Mouse (Mus musculus) limb, embryonic 10.5 days (tissue): Measurements from ENCODE around the gene Rap1gap2. TPM values are rescaled to one million over a fixed set of nuclear protein-coding genes. Genes with fewer than 3 reads are reported as not detected.

Source experiments
- DNase-seq: peaks from one replicate; pipeline ENCODE4 v3.0.0-alpha.2; 2017; ENCODE audit warnings: low spot score
- H3K27ac ChIP-seq: fragments of 300-500 bp; sonication (generic); 2 replicates; pipeline ENCODE4 v1.5.1; 2016; ENCODE audit warnings: mild to moderate bottlenecking
- H3K27me3 ChIP-seq: fragments of 300-500 bp; sonication (generic); 2 replicates; pipeline ENCODE4 v1.6.1; 2016; ENCODE audit warnings: low read depth, mild to moderate bottlenecking; ENCODE audit not compliant: poor library complexity, severe bottlenecking
- H3K36me3 ChIP-seq: fragments of 300-500 bp; sonication (generic); 2 replicates; pipeline ENCODE4 v1.6.1; 2016; ENCODE audit warnings: mild to moderate bottlenecking, moderate library complexity
- H3K4me1 ChIP-seq: fragments of 300-500 bp; sonication (generic); 2 replicates; pipeline ENCODE4 v1.6.1; 2016
- H3K4me3 ChIP-seq: fragments of 300-500 bp; sonication (generic); 2 replicates; pipeline ENCODE4 v1.5.1; 2016; ENCODE audit warnings: mild to moderate bottlenecking, moderate library complexity
- H3K9me3 ChIP-seq: fragments of 300-500 bp; sonication (generic); replicated peaks from 2 replicates; pipeline ENCODE4 v1.6.1; 2016; ENCODE audit warnings: mild to moderate bottlenecking
- WGBS: fragments of 180-500 bp; shearing (Covaris S2); methylation state at CpG from one replicate; pipeline ENCODE4 v1.1.7; 2016; 5-methylcytosine and 5-hydroxymethylcytosine counted together
- polyA plus RNA-seq: library from polyadenylated mRNA; unstranded; fragments of >200 nt; fragmentation: Nextera tagmentation; extraction: Ambion mirVana; gene quantifications from 2 replicates; pipeline ENCODE4 v1.2.1, GENCODE M21; 2016

Gene Rap1gap2
- polyA plus RNA-seq, 1 experiment from 2014 or later = 0.34 TPM

DNA sequence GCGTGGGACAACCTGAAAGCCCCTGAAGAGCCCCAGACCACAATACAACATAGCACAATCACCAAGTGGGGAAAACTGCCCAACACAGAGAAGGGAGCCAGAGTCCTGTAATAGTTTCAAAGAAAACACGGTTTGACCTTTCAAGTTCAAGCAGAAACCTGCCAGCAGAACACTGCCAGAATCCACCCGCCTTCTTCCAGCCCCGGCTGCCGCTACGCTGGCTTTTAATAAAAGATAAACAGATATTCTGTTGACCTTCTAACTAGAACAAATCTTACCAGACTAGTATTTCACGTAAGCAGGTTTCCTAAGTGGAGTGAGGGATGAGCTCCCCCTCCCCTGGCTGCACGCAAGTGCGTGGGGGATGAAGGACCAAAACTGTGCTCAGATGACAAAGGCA lies 225.0 kb downstream of the Rap1gap2 start:
- DNase-seq = no peak

GRCm38 (mm10) chr11:74379166-74379873 lies 231.4 kb downstream of the Rap1gap2 start:
- 73% methylated on average over 4 of the region's 4 CpGs for WGBS
- Histone ChIP-seq H3K4me3 (no peak overlapping the region), H3K4me1 (peaks cover 5% of the 10 kb centered on the region; the same call in 1 of the 2 replicates), H3K9me3 (no peaks in the 10 kb centered on the region), H3K27me3 (no peaks in the 10 kb centered on the region), H3K27ac (no peak overlapping the region), H3K36me3 (no peaks in the 10 kb centered on the region)
- DNase-seq = no peak

More for the DNA sequence above, 225.0 kb downstream of the Rap1gap2 start:
- no peak overlapping the region for H3K27ac ChIP-seq
- no peaks in the 10 kb centered on the region for H3K27me3 ChIP-seq
- H3K4me1 ChIP-seq = peaks cover 6% of the 10 kb centered on the region; the same call in 1 of the 2 replicates
- H3K9me3 ChIP-seq = no peaks in the 10 kb centered on the region
- WGBS = 91% methylated on average over 9 of the region's 9 CpGs
- H3K4me3 ChIP-seq = no peak overlapping the region
- H3K36me3 ChIP-seq = no peaks in the 10 kb centered on the region

DNA sequence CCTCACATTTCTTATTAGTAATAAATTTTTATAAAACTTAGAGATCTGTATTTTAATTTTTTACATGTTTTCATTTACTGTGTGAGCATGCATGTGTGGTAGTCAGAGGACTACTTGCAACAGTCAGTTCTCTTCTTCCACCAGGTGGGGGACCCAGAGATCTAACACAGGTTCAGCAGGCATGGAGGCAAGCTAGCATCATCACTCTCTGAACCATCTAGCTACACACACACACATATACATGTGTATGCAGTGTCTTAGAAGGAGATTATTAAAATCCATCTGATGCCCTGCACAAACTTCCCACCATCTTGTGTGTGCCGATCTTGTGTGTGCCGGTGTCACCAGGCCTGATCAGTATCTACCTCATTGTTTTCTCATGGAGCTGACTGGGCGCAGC lies 233.9 kb downstream of the Rap1gap2 start:
- Histone ChIP-seq H3K4me3 (no peak overlapping the region), H3K4me1 (peaks cover 5% of the 10 kb centered on the region; the same call in 1 of the 2 replicates), H3K9me3 (no peaks in the 10 kb centered on the region), H3K36me3 (no peaks in the 10 kb centered on the region), H3K27me3 (no peaks in the 10 kb centered on the region), H3K27ac (no peak overlapping the region)
- WGBS = 82% methylated on average over 3 of the region's 3 CpGs
- DNase-seq = peak; percentile 37

GRCm38 (mm10) chr11:74371393-74372100 lies 239.2 kb downstream of the Rap1gap2 start:
- 18% methylated on average over 22 of the region's 22 CpGs for WGBS
- DNase-seq = peak; percentile 88
- H3K4me3 ChIP-seq = no peak overlapping the region
- H3K4me1 ChIP-seq = no peaks in the 10 kb centered on the region
- no peaks in the 10 kb centered on the region for H3K36me3 ChIP-seq
- no peak overlapping the region for H3K27ac ChIP-seq
- no peaks in the 10 kb centered on the region for H3K9me3 ChIP-seq
- H3K27me3 ChIP-seq = peaks cover 5% of the 10 kb centered on the region; the same call in 1 of the 2 replicates

DNA sequence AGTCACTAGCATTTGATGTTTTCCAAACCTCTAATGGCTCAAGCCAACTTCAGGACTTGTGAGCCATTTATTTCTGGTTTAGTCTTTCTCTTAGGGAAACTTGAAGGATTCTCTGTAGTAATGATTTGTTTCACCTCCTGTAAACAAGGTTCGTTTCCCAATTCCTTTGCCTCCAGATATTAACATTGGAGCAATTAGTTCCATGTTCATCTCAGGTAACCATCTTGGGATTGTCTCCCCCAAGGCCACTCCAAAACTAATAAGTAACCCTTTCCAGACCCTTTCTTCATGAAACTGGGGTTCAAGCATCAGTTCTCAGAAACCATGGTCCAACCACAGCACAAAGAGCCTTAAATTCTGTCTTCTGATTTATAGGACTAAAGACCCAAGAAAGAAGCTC lies 248.9 kb downstream of the Rap1gap2 start, which contains the start of gene Olfr412:
Olfr412 (plus strand) TSS at position 301 of the 400 bp plus-strand sequence.
- DNase-seq = no peak
- H3K4me1 ChIP-seq = no peaks in the 10 kb centered on the region
- WGBS = 82% methylated on average over 1 of the region's 1 CpGs
- H3K4me3 ChIP-seq = no peak within 1 kb of the TSS
- H3K27ac ChIP-seq = no peak within 1 kb of the TSS
- H3K9me3 ChIP-seq = no peaks in the 10 kb centered on the region
- no peaks in the 10 kb centered on the region for H3K36me3 ChIP-seq
- H3K27me3 ChIP-seq = no peaks in the 10 kb centered on the region

- H3K27ac ChIP-seq = no peak within 1 kb of the TSS
- WGBS = 86% methylated on average over 3 of the region's 3 CpGs
- H3K4me3 ChIP-seq = no peak within 1 kb of the TSS
- H3K9me3 ChIP-seq = no peaks in the 10 kb centered on the region
- no peak for DNase-seq
- H3K27me3 ChIP-seq = no peaks in the 10 kb centered on the region
- no peaks in the 10 kb centered on the region for H3K4me1 ChIP-seq
- no peaks in the 10 kb centered on the region for H3K36me3 ChIP-seq
Measured at GRCm38 (mm10) chr11:74352550-74352949, 258.2 kb downstream of the Rap1gap2 start, which contains the start of gene Olfr411. TSS of gene Olfr411 (minus strand) at chr11:74352650.

GRCm38 (mm10) chr11:74337931-74338330 lies 272.8 kb downstream of the Rap1gap2 start, which contains the start of gene Olfr410:
TSS of gene Olfr410 (minus strand) at chr11:74338031.
- DNase-seq = no peak
- H3K27ac ChIP-seq = no peak within 1 kb of the TSS
- no peaks in the 10 kb centered on the region for H3K27me3 ChIP-seq
- no peak within 1 kb of the TSS for H3K4me3 ChIP-seq
- no peaks in the 10 kb centered on the region for H3K4me1 ChIP-seq
- no peaks in the 10 kb centered on the region for H3K9me3 ChIP-seq
- no peaks in the 10 kb centered on the region for H3K36me3 ChIP-seq
- 83% methylated on average over 6 of the region's 6 CpGs for WGBS

Other genes with a start within 250 kb of the Rap1gap2 start
- not detected in 2 replicates for gene Olfr412, start 248.8 kb downstream of the Rap1gap2 start, polyA plus RNA-seq
- gene Ccdc92b, start 8.7 kb upstream of the Rap1gap2 start, polyA plus RNA-seq = 0.24 and 0.51 TPM in 2 replicates
- gene Cluh, start 38.6 kb upstream of the Rap1gap2 start, polyA plus RNA-seq = 32.8 and 36.6 TPM in 2 replicates
- 46.0 and 49.9 TPM in 2 replicates for gene Pafah1b1, start 113.8 kb upstream of the Rap1gap2 start, polyA plus RNA-seq
- gene Mettl16, start 159.9 kb upstream of the Rap1gap2 start, polyA plus RNA-seq = 72.4 and 73.2 TPM in 2 replicates
- gene Mnt, start 220.0 kb upstream of the Rap1gap2 start, polyA plus RNA-seq = 4.8 and 5.7 TPM in 2 replicates